Mouse (Mus musculus): ENCODE measurements around the gene Gm28635. TPM values are rescaled to one million over a fixed set of nuclear protein-coding genes. Genes with fewer than 3 reads are reported as not detected.

Gene Gm28635
- polyA plus RNA-seq, 1 experiment from 2014 or later = not detected

- Histone ChIP-seq H3K27me3 (replicated peaks; ENCODE audit: control insufficient read depth, insufficient read depth, low read length) (no peaks in the 10 kb centered on the region), H3K27ac (ENCODE audit: low read length) (no peak overlapping the region), H3K4me1 (replicated peaks; ENCODE audit: control insufficient read depth, insufficient read depth, low read length) (no peaks in the 10 kb centered on the region), H3K4me3 (replicated peaks; ENCODE audit: low read length) (no peak overlapping the region), H3K36me3 (ENCODE audit: control insufficient read depth, insufficient read depth) (peaks cover 30% of the 10 kb centered on the region), H3K9ac (replicated peaks; ENCODE audit: low read depth, low read length) (no peak overlapping the region), H3K9me3 (ENCODE audit: control insufficient read depth, low read length) (no peaks in the 10 kb centered on the region), H3K4me2 (ENCODE audit: low read length) (no peak overlapping the region)
- 93% methylated on average over 2 of the region's 2 CpGs for WGBS
- ATAC-seq = no peak
These were observed 58.9 kb downstream of the Gm28635 start for GRCm38 (mm10) chr2:84618914-84619313.

GRCm38 (mm10) chr2:84617637-84618515, 60.0 kb downstream of the Gm28635 start:
- H3K9ac ChIP-seq (replicated peaks; ENCODE audit: low read depth, low read length) = no peak overlapping the region
- peak; percentile 81 for ATAC-seq
- WGBS = 81% methylated on average over 3 of the region's 3 CpGs
- H3K4me1 ChIP-seq (replicated peaks; ENCODE audit: control insufficient read depth, insufficient read depth, low read length) = no peaks in the 10 kb centered on the region
- H3K36me3 ChIP-seq (ENCODE audit: control insufficient read depth, insufficient read depth) = peaks cover 36% of the 10 kb centered on the region
- no peak overlapping the region for H3K4me2 ChIP-seq (ENCODE audit: low read length)
- no peaks in the 10 kb centered on the region for H3K9me3 ChIP-seq (ENCODE audit: control insufficient read depth, low read length)
- H3K27me3 ChIP-seq (replicated peaks; ENCODE audit: control insufficient read depth, insufficient read depth, low read length) = no peaks in the 10 kb centered on the region
- no peak overlapping the region for H3K27ac ChIP-seq (ENCODE audit: low read length)
- H3K4me3 ChIP-seq (replicated peaks; ENCODE audit: low read length) = no peak overlapping the region

- Histone ChIP-seq H3K27ac (ENCODE audit: low read length) (no peak overlapping the region), H3K27me3 (replicated peaks; ENCODE audit: control insufficient read depth, insufficient read depth, low read length) (no peaks in the 10 kb centered on the region), H3K4me2 (ENCODE audit: low read length) (no peak overlapping the region), H3K4me3 (replicated peaks; ENCODE audit: low read length) (no peak overlapping the region), H3K36me3 (ENCODE audit: control insufficient read depth, insufficient read depth) (peaks cover 55% of the 10 kb centered on the region), H3K4me1 (replicated peaks; ENCODE audit: control insufficient read depth, insufficient read depth, low read length) (no peaks in the 10 kb centered on the region), H3K9me3 (ENCODE audit: control insufficient read depth, low read length) (no peaks in the 10 kb centered on the region), H3K9ac (replicated peaks; ENCODE audit: low read depth, low read length) (no peak overlapping the region)
- no peak for ATAC-seq
- WGBS = 95% methylated on average over 6 of the region's 6 CpGs
These were observed 65.1 kb downstream of the Gm28635 start for GRCm38 (mm10) chr2:84612764-84613163.

GRCm38 (mm10) chr2:84607842-84608241, 70.0 kb downstream of the Gm28635 start:
- H3K4me3 ChIP-seq (replicated peaks; ENCODE audit: low read length) = no peak overlapping the region
- H3K9me3 ChIP-seq (ENCODE audit: control insufficient read depth, low read length) = no peaks in the 10 kb centered on the region
- H3K4me1 ChIP-seq (replicated peaks; ENCODE audit: control insufficient read depth, insufficient read depth, low read length) = no peaks in the 10 kb centered on the region
- 79% methylated on average over 1 of the region's 1 CpGs for WGBS
- H3K4me2 ChIP-seq (ENCODE audit: low read length) = no peak overlapping the region
- no peak overlapping the region for H3K27ac ChIP-seq (ENCODE audit: low read length)
- H3K27me3 ChIP-seq (replicated peaks; ENCODE audit: control insufficient read depth, insufficient read depth, low read length) = no peaks in the 10 kb centered on the region
- H3K9ac ChIP-seq (replicated peaks; ENCODE audit: low read depth, low read length) = no peak overlapping the region
- H3K36me3 ChIP-seq (ENCODE audit: control insufficient read depth, insufficient read depth) = peaks cover 47% of the 10 kb centered on the region
- no peak for ATAC-seq

- Histone ChIP-seq H3K27me3 (replicated peaks; ENCODE audit: control insufficient read depth, insufficient read depth, low read length) (no peaks in the 10 kb centered on the region), H3K4me2 (ENCODE audit: low read length) (no peak overlapping the region), H3K4me1 (replicated peaks; ENCODE audit: control insufficient read depth, insufficient read depth, low read length) (no peaks in the 10 kb centered on the region), H3K36me3 (ENCODE audit: control insufficient read depth, insufficient read depth) (peaks cover 29% of the 10 kb centered on the region), H3K9ac (replicated peaks; ENCODE audit: low read depth, low read length) (no peak overlapping the region), H3K9me3 (ENCODE audit: control insufficient read depth, low read length) (no peaks in the 10 kb centered on the region), H3K27ac (ENCODE audit: low read length) (no peak overlapping the region), H3K4me3 (replicated peaks; ENCODE audit: low read length) (no peak overlapping the region)
- ATAC-seq = no peak
- 74% methylated on average over 2 of the region's 2 CpGs for WGBS
These were observed 76.9 kb downstream of the Gm28635 start for GRCm38 (mm10) chr2:84600977-84601376.

- no peak overlapping the region for H3K27ac ChIP-seq (ENCODE audit: low read length)
- H3K27me3 ChIP-seq (replicated peaks; ENCODE audit: control insufficient read depth, insufficient read depth, low read length) = no peaks in the 10 kb centered on the region
- H3K4me2 ChIP-seq (ENCODE audit: low read length) = no peak overlapping the region
- no peak for ATAC-seq
- no peaks in the 10 kb centered on the region for H3K4me1 ChIP-seq (replicated peaks; ENCODE audit: control insufficient read depth, insufficient read depth, low read length)
- peaks cover 31% of the 10 kb centered on the region for H3K36me3 ChIP-seq (ENCODE audit: control insufficient read depth, insufficient read depth)
- 96% methylated on average over 6 of the region's 6 CpGs for WGBS
- no peak overlapping the region for H3K4me3 ChIP-seq (replicated peaks; ENCODE audit: low read length)
- no peaks in the 10 kb centered on the region for H3K9me3 ChIP-seq (ENCODE audit: control insufficient read depth, low read length)
- H3K9ac ChIP-seq (replicated peaks; ENCODE audit: low read depth, low read length) = no peak overlapping the region
These were observed 78.5 kb downstream of the Gm28635 start for GRCm38 (mm10) chr2:84599270-84599888.

- Histone ChIP-seq H3K4me1 (replicated peaks; ENCODE audit: control insufficient read depth, insufficient read depth, low read length) (no peaks in the 10 kb centered on the region), H3K9me3 (ENCODE audit: control insufficient read depth, low read length) (no peaks in the 10 kb centered on the region), H3K9ac (replicated peaks; ENCODE audit: low read depth, low read length) (no peak overlapping the region), H3K4me3 (replicated peaks; ENCODE audit: low read length) (no peak overlapping the region), H3K27me3 (replicated peaks; ENCODE audit: control insufficient read depth, insufficient read depth, low read length) (no peaks in the 10 kb centered on the region), H3K36me3 (ENCODE audit: control insufficient read depth, insufficient read depth) (peaks cover 12% of the 10 kb centered on the region), H3K4me2 (ENCODE audit: low read length) (no peak overlapping the region), H3K27ac (ENCODE audit: low read length) (no peak overlapping the region)
- WGBS = 95% methylated on average over 1 of the region's 1 CpGs
- no peak for ATAC-seq
These were observed 80.7 kb downstream of the Gm28635 start for GRCm38 (mm10) chr2:84597123-84597522.

- 96% methylated on average over 8 of the region's 8 CpGs for WGBS
- no peak overlapping the region for H3K4me2 ChIP-seq (ENCODE audit: low read length)
- no peaks in the 10 kb centered on the region for H3K4me1 ChIP-seq (replicated peaks; ENCODE audit: control insufficient read depth, insufficient read depth, low read length)
- no peak overlapping the region for H3K27ac ChIP-seq (ENCODE audit: low read length)
- no peak overlapping the region for H3K4me3 ChIP-seq (replicated peaks; ENCODE audit: low read length)
- no peaks in the 10 kb centered on the region for H3K27me3 ChIP-seq (replicated peaks; ENCODE audit: control insufficient read depth, insufficient read depth, low read length)
- peaks cover 3% of the 10 kb centered on the region; the same call in 1 of the 2 replicates for H3K36me3 ChIP-seq (ENCODE audit: control insufficient read depth, insufficient read depth)
- H3K9ac ChIP-seq (replicated peaks; ENCODE audit: low read depth, low read length) = no peak overlapping the region
- ATAC-seq = no peak
- H3K9me3 ChIP-seq (ENCODE audit: control insufficient read depth, low read length) = no peaks in the 10 kb centered on the region
These were observed 85.0 kb downstream of the Gm28635 start for GRCm38 (mm10) chr2:84592801-84593200.

- Histone ChIP-seq H3K27ac (ENCODE audit: low read length) (no peak overlapping the region), H3K27me3 (replicated peaks; ENCODE audit: control insufficient read depth, insufficient read depth, low read length) (no peaks in the 10 kb centered on the region), H3K9ac (replicated peaks; ENCODE audit: low read depth, low read length) (no peak overlapping the region), H3K9me3 (ENCODE audit: control insufficient read depth, low read length) (no peaks in the 10 kb centered on the region), H3K4me2 (ENCODE audit: low read length) (no peak overlapping the region), H3K4me1 (replicated peaks; ENCODE audit: control insufficient read depth, insufficient read depth, low read length) (no peaks in the 10 kb centered on the region), H3K36me3 (ENCODE audit: control insufficient read depth, insufficient read depth) (peaks cover 2% of the 10 kb centered on the region; the same call in 1 of the 2 replicates), H3K4me3 (replicated peaks; ENCODE audit: low read length) (no peak overlapping the region)
- WGBS = 88% methylated on average over 8 of the region's 8 CpGs
- no peak for ATAC-seq
These were observed 92.1 kb downstream of the Gm28635 start for GRCm38 (mm10) chr2:84585700-84586099.

All from forebrain, embryonic 16.5 days (tissue).